Mouse (Mus musculus) liver, embryonic 14.5 days (tissue): Measurements from ENCODE around the gene Yars2. TPM values are rescaled to one million over a fixed set of nuclear protein-coding genes. Genes with fewer than 3 reads are reported as not detected.

Experiments
- ATAC-seq: fragments of 200-750 bp; cut with Nextera tagmentation; 2 replicates; pipeline ENCODE4 v1.8.0; 2017; ENCODE audit warnings: moderate number of reproducible peaks, mild to moderate bottlenecking, moderate library complexity; ENCODE audit not compliant: insufficient read depth
- DNase-seq, 3 experiments: peaks; one replicate each; pipeline ENCODE4 v3.0.0-alpha.2; 2012 to 2013; ENCODE audit warnings: low read depth in 3 of 3, low spot score in 3 of 3
- H3K27ac ChIP-seq: fragments of 300-500 bp; sonication (generic); 2 replicates; pipeline ENCODE4 v1.5.1; 2014; ENCODE audit warnings: moderate library complexity, mild to moderate bottlenecking, control low read depth, inconsistent platforms
- H3K27me3 ChIP-seq: fragments of 300-500 bp; sonication (generic); 2 replicates; pipeline ENCODE4 v1.6.1; 2014; ENCODE audit warnings: mild to moderate bottlenecking, low read length, moderate library complexity; ENCODE audit not compliant: control insufficient read depth, insufficient read depth
- H3K36me3 ChIP-seq: fragments of 300-500 bp; sonication (generic); replicated peaks from 2 replicates; pipeline ENCODE4 v1.6.1; 2014; ENCODE audit warnings: low read depth; ENCODE audit not compliant: control insufficient read depth, insufficient read depth
- H3K4me1 ChIP-seq, 2 experiments: fragments of 200-500 bp in 1 of 2; fragments of 300-500 bp in 1 of 2; sonication (generic) in 1 of 2; replicated peaks; 2 replicates each; pipeline ENCODE4 v1.6.1; 2012 to 2014; ENCODE audit warnings: antibody characterized with exemption in 1 of 2, inconsistent platforms in 1 of 2, low read length in 1 of 2; ENCODE audit not compliant: control insufficient read depth in 2 of 2, insufficient read depth in 2 of 2
- H3K4me2 ChIP-seq: fragments of 300-500 bp; sonication (generic); 2 replicates; pipeline ENCODE4 v1.6.1; 2014; ENCODE audit warnings: low read depth, mild to moderate bottlenecking, control low read depth, moderate library complexity
- H3K4me3 ChIP-seq, 2 experiments: fragments of 200-500 bp in 1 of 2; fragments of 300-500 bp in 1 of 2; sonication (generic) in 1 of 2; 2 replicates each; pipeline ENCODE4 v1.5.1; 2012 to 2014; ENCODE audit warnings: low read depth in 2 of 2, low read length in 2 of 2, mild to moderate bottlenecking in 2 of 2, control low read depth in 1 of 2, inconsistent platforms in 1 of 2, moderate library complexity in 1 of 2; ENCODE audit not compliant: insufficient read depth in 1 of 2
- H3K9ac ChIP-seq: fragments of 300-500 bp; sonication (generic); replicated peaks from 2 replicates; pipeline ENCODE4 v1.6.1; 2014; ENCODE audit warnings: mild to moderate bottlenecking, control low read depth, moderate library complexity
- H3K9me3 ChIP-seq: fragments of 300-500 bp; sonication (generic); 2 replicates; pipeline ENCODE4 v1.6.1; 2016; ENCODE audit warnings: low read length, mixed read lengths; ENCODE audit not compliant: control insufficient read depth
- CTCF ChIP-seq: IDR thresholded peaks from 2 replicates; pipeline ENCODE4 v1.5.1; 2016; ENCODE audit warnings: antibody characterized with exemption, low read depth, control low read depth
- EP300 ChIP-seq: IDR thresholded peaks from 2 replicates; pipeline ENCODE4 v1.6.1; 2016; ENCODE audit warnings: antibody characterized with exemption, low read depth
- WGBS: fragments of 180-500 bp; shearing (Covaris S2); extraction: QIAGEN DNeasy Blood & Tissue Kit; methylation state at CpG from one replicate; pipeline ENCODE4 v1.1.7; 2014; ENCODE audit not compliant: insufficient replicate concordance; 5-methylcytosine and 5-hydroxymethylcytosine counted together
- polyA plus RNA-seq, 2 experiments: library from polyadenylated mRNA; depleted of rRNA in 1 of 2; stranded (reverse) in 1 of 2; unstranded in 1 of 2; fragments of >200 nt; fragmentation: Nextera tagmentation in 1 of 2; extraction: Ambion mirVana in 1 of 2; gene quantifications; 2 replicates each; pipeline versions ENCODE4 v1.2.1 to v1.2.3; 2012 to 2014

The Yars2 gene
- polyA plus RNA-seq, 2 experiments: 19.0 to 27.4 TPM

GRCm38 (mm10) chr16:16260882-16261281 is 41.9 kb upstream of the Yars2 start:
- WGBS: 74% methylated on average over 5 of the region's 5 CpGs
- H3K4me2 ChIP-seq: no peak overlapping the region
- H3K9me3 ChIP-seq: no peaks in the 10 kb centered on the region
- no peak overlapping the region for H3K9ac ChIP-seq
- H3K36me3 ChIP-seq: no peaks in the 10 kb centered on the region
- DNase-seq (no peak), ATAC-seq (no peak)
- no peaks in the 10 kb centered on the region for H3K4me1 ChIP-seq
- TF ChIP-seq EP300: no peak
- TF ChIP-seq CTCF: no peak
- H3K27me3 ChIP-seq: no peaks in the 10 kb centered on the region
- no peak overlapping the region for H3K27ac ChIP-seq
- no peak overlapping the region for H3K4me3 ChIP-seq

GRCm38 (mm10) chr16:16261481-16261880 is 41.3 kb upstream of the Yars2 start:
- ATAC-seq: no peak
- Histone ChIP-seq H3K9me3 (no peaks in the 10 kb centered on the region), H3K9ac (no peak overlapping the region), H3K36me3 (no peaks in the 10 kb centered on the region), H3K4me1 (no peaks in the 10 kb centered on the region), H3K27me3 (no peaks in the 10 kb centered on the region), H3K27ac (no peak overlapping the region), H3K4me3 (no peak overlapping the region), H3K4me2 (no peak overlapping the region)
- TF ChIP-seq EP300 (no peak), CTCF (no peak)
- no peak for DNase-seq
- 76% methylated on average over 6 of the region's 6 CpGs for WGBS

GRCm38 (mm10) chr16:16262436-16262835 is 40.3 kb upstream of the Yars2 start:
- no peaks in the 10 kb centered on the region for H3K4me1 ChIP-seq
- no peak for ATAC-seq
- no peak overlapping the region for H3K4me3 ChIP-seq
- 82% methylated on average over 3 of the region's 3 CpGs for WGBS
- no peaks in the 10 kb centered on the region for H3K9me3 ChIP-seq
- DNase-seq: no peak
- H3K27ac ChIP-seq: no peak overlapping the region
- no peak overlapping the region for H3K9ac ChIP-seq
- no peaks in the 10 kb centered on the region for H3K36me3 ChIP-seq
- TF ChIP-seq CTCF (no peak), EP300 (no peak)
- H3K4me2 ChIP-seq: no peak overlapping the region
- no peaks in the 10 kb centered on the region for H3K27me3 ChIP-seq

GRCm38 (mm10) chr16:16272978-16273377 is 29.8 kb upstream of the Yars2 start:
- DNase-seq: no peak
- no peaks in the 10 kb centered on the region for H3K36me3 ChIP-seq
- H3K27me3 ChIP-seq: no peaks in the 10 kb centered on the region
- no peak overlapping the region for H3K9ac ChIP-seq
- 49% methylated on average over 3 of the region's 3 CpGs for WGBS
- no peak for ATAC-seq
- H3K4me1 ChIP-seq: no peaks in the 10 kb centered on the region
- TF ChIP-seq EP300 (no peak), CTCF (no peak)
- no peak overlapping the region for H3K27ac ChIP-seq
- H3K4me2 ChIP-seq: no peak overlapping the region
- no peaks in the 10 kb centered on the region for H3K9me3 ChIP-seq
- no peak overlapping the region for H3K4me3 ChIP-seq

- no peaks in the 10 kb centered on the region for H3K4me1 ChIP-seq
- H3K27me3 ChIP-seq: no peaks in the 10 kb centered on the region
- 70% methylated on average over 6 of the region's 6 CpGs for WGBS
- ATAC-seq (no peak), DNase-seq (no peak)
- no peak overlapping the region for H3K9ac ChIP-seq
- H3K36me3 ChIP-seq: no peaks in the 10 kb centered on the region
- no peak overlapping the region for H3K27ac ChIP-seq
- no peaks in the 10 kb centered on the region for H3K9me3 ChIP-seq
- H3K4me2 ChIP-seq: no peak overlapping the region
- TF ChIP-seq EP300 (no peak), CTCF (no peak)
- H3K4me3 ChIP-seq: no peak overlapping the region
Measured at GRCm38 (mm10) chr16:16273752-16274151, 29.0 kb upstream of the Yars2 start.
